Mouse (Mus musculus) kidney, embryonic 15.5 days (tissue): ENCODE data around the gene B4galt5. TPM values are rescaled to one million over a fixed set of nuclear protein-coding genes. Genes with fewer than 3 reads are reported as not detected.

Source experiments
- ATAC-seq: fragments of 200-750 bp; cut with Nextera tagmentation; replicated peaks from 2 replicates; pipeline ENCODE4 v1.8.0; 2017; ENCODE audit warnings: moderate TSS enrichment; ENCODE audit not compliant: low FRiP score
- H3K27ac ChIP-seq: fragments of 300-500 bp; sonication (generic); 2 replicates; pipeline ENCODE4 v1.5.1; 2015; ENCODE audit warnings: mild to moderate bottlenecking, inconsistent platforms
- H3K27me3 ChIP-seq: fragments of 300-500 bp; sonication (generic); 2 replicates; pipeline ENCODE4 v1.6.1; 2015; ENCODE audit warnings: inconsistent platforms
- H3K36me3 ChIP-seq: fragments of 300-500 bp; sonication (generic); 2 replicates; pipeline ENCODE4 v1.6.1; 2015; ENCODE audit warnings: inconsistent platforms
- H3K4me1 ChIP-seq: fragments of 300-500 bp; sonication (generic); 2 replicates; pipeline ENCODE4 v1.6.1; 2015; ENCODE audit warnings: inconsistent platforms
- H3K4me2 ChIP-seq: fragments of 300-500 bp; sonication (generic); 2 replicates; pipeline ENCODE4 v1.6.1; 2015; ENCODE audit warnings: moderate library complexity, mild to moderate bottlenecking, inconsistent platforms
- H3K4me3 ChIP-seq: fragments of 300-500 bp; sonication (generic); replicated peaks from 2 replicates; pipeline ENCODE4 v1.5.1; 2015; ENCODE audit warnings: mild to moderate bottlenecking, inconsistent platforms
- H3K9ac ChIP-seq: fragments of 300-500 bp; sonication (generic); 2 replicates; pipeline ENCODE4 v1.6.1; 2015; ENCODE audit warnings: mild to moderate bottlenecking, inconsistent platforms
- H3K9me3 ChIP-seq: fragments of 300-500 bp; sonication (generic); replicated peaks from 2 replicates; pipeline ENCODE4 v1.6.1; 2016; ENCODE audit warnings: inconsistent platforms
- WGBS: fragments of 180-500 bp; shearing (Covaris S2); methylation state at CpG from one replicate; pipeline ENCODE4 v1.1.7; 2015; ENCODE audit warnings: mixed read lengths; 5-methylcytosine and 5-hydroxymethylcytosine counted together
- polyA plus RNA-seq: library from polyadenylated mRNA; unstranded; fragments of >200 nt; fragmentation: Nextera tagmentation; extraction: Ambion mirVana; gene quantifications from 2 replicates; pipeline ENCODE4 v1.2.1, GENCODE M21; 2015

The B4galt5 gene
- polyA plus RNA-seq, 1 experiment from 2014 or later = 9.6 TPM

DNA sequence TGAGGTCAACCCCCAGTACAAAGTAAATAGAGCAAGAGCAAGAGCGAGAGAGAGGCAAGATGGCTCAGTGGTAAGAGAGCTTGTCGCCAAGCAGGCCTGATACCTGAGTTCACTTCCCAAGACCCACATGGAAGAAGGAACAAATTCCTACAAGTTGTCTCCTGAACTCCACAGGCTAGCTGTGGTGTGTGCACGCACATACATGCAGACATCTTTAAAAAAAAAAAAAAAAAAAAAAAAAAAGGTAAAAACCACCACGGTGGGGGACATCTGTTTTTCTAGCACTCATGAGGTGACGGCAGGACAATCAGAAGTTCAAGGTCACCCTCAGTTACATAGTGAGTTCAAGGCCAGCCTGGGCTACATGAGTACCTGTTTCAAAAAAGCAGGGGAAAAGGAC, 26.7 kb upstream of the B4galt5 start:
- 87% methylated on average over 5 of the region's 5 CpGs for WGBS
- H3K36me3 ChIP-seq = no peaks in the 10 kb centered on the region
- H3K27ac ChIP-seq = no peak overlapping the region
- no peak for ATAC-seq
- H3K4me2 ChIP-seq = no peak overlapping the region
- no peak overlapping the region for H3K9ac ChIP-seq
- H3K4me3 ChIP-seq = no peak overlapping the region
- no peaks in the 10 kb centered on the region for H3K27me3 ChIP-seq
- no peaks in the 10 kb centered on the region for H3K9me3 ChIP-seq
- peaks cover 39% of the 10 kb centered on the region for H3K4me1 ChIP-seq

DNA sequence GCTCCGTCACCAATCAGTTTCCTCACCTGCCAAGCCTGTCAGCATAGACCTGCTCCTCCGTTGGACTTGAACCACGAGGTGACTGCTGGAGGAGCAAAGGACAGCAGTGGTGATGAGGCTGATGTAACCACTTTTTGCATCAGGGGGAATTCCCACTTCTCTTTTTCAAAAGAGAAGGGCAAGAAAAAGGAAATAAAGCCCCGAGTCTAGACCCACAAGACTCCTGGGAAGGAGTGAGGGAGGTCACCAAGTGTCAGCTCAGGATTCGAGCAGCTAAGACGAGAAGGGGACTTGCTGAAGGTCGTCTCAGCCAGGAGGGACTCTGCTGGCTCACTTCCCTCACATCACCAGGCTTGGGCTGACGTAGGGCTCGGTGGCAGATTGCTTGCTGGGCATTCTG, 26.2 kb upstream of the B4galt5 start:
- H3K27ac ChIP-seq = no peak overlapping the region
- no peak for ATAC-seq
- no peak overlapping the region for H3K4me2 ChIP-seq
- H3K27me3 ChIP-seq = no peaks in the 10 kb centered on the region
- H3K4me3 ChIP-seq = no peak overlapping the region
- WGBS = 68% methylated on average over 9 of the region's 9 CpGs
- H3K9me3 ChIP-seq = no peaks in the 10 kb centered on the region
- no peaks in the 10 kb centered on the region for H3K36me3 ChIP-seq
- H3K9ac ChIP-seq = no peak overlapping the region
- peaks cover 34% of the 10 kb centered on the region for H3K4me1 ChIP-seq

DNA sequence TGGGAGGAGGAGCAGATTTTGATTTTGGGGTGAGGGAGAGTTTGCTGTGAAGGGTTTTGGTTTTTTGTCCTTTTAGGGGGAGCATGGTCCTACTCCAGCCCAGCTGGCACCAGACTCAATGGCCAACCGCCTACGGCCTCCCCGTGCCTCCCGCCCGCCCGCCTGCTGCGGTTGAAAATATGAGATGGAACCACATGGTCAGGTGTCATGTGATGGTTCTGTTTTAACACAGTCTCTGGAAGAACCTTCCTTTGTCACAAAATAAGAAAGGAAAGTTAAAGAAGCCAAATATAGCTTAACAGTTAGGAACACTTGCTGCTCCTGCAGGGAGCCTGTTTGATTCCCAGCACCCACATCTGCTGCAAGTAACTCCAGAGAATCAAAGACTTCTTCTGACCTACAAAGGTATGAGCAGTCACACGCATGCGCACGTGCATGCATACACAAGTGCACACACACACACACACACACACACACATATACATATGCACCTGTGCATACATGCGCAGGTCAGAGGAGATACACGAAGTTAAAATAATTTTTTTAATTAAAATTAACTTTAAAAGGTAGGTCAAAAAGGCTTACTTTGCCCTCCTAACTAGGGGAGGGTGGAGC, 25.3 kb upstream of the B4galt5 start:
- Histone ChIP-seq H3K9me3 (no peaks in the 10 kb centered on the region), H3K4me3 (no peak overlapping the region), H3K27ac (no peak overlapping the region), H3K9ac (no peak overlapping the region), H3K4me1 (peaks cover 32% of the 10 kb centered on the region), H3K27me3 (no peaks in the 10 kb centered on the region), H3K4me2 (no peak overlapping the region), H3K36me3 (no peaks in the 10 kb centered on the region)
- no peak for ATAC-seq
- WGBS = 88% methylated on average over 12 of the region's 12 CpGs

DNA sequence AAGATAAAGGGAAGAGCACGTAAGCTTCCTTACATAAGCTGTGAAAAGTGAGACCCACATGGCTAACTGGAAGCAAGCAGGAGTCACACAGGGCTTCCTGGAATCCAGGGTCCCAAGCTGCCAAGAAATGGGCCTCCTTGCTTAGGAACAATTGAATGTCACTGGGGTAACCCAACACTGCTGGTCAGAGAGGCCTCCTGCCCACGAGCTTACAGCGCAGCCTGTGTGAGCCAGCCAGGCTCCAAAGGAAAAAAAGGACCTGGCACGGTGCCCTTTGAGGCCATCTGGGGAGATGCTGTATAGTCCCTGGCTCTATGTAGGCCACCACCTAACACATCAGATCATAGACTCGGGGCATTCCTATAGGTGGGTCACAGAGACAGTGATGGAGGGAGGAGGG, 24.3 kb upstream of the B4galt5 start:
- 65% methylated on average over 5 of the region's 5 CpGs for WGBS
- H3K4me2 ChIP-seq = no peak overlapping the region
- H3K4me3 ChIP-seq = no peak overlapping the region
- H3K4me1 ChIP-seq = peaks cover 22% of the 10 kb centered on the region
- H3K9ac ChIP-seq = no peak overlapping the region
- H3K27me3 ChIP-seq = no peaks in the 10 kb centered on the region
- H3K36me3 ChIP-seq = no peaks in the 10 kb centered on the region
- no peak for ATAC-seq
- H3K27ac ChIP-seq = no peak overlapping the region
- H3K9me3 ChIP-seq = no peaks in the 10 kb centered on the region

DNA sequence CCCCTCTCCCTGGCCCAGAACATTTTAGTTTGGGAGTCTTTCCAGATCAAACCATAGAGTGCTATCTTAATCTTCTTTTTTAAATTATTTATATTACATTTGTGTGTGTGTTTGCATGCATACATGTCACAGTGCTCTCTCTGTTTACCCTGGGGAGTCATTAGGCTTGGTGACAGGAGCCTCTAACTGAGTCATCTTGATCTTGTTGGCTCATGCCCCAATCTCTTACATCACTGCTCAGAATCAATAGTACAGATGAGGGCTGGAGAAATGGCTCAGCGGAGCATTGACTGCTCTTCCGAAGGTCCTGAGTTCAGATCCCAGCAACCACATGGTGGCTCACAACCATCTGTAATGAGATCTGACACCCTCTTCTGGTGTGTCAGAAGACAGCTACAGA, 22.5 kb upstream of the B4galt5 start:
- Histone ChIP-seq H3K27me3 (no peaks in the 10 kb centered on the region), H3K27ac (no peak overlapping the region), H3K4me1 (peaks cover 11% of the 10 kb centered on the region; the same call in 1 of the 2 replicates), H3K4me3 (no peak overlapping the region), H3K9me3 (no peaks in the 10 kb centered on the region), H3K9ac (no peak overlapping the region), H3K4me2 (no peak overlapping the region), H3K36me3 (no peaks in the 10 kb centered on the region)
- WGBS = 91% methylated on average over 2 of the region's 2 CpGs
- no peak for ATAC-seq

DNA sequence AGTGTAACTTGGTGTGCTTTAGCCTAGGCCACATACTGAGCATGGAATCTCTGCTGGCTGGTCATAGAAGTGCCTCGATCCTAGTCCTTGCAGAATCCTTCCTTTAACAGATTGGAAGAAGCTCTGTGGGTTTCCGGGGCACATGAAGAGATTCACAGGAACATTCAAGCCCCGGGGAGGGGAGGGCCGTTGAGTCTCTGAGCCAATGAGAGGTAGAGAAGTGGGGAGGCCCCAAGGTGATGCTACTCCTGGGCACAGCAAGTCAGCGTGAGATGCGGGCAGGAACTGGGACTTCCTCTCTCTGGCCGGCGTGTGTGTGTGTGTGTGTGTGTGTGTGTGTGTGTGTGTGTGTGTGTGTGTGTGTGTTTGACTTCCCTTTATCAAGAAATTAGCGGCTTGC, 19.3 kb upstream of the B4galt5 start:
- no peak overlapping the region for H3K27ac ChIP-seq
- no peak overlapping the region for H3K9ac ChIP-seq
- no peak overlapping the region for H3K4me2 ChIP-seq
- no peak overlapping the region for H3K4me3 ChIP-seq
- WGBS = 78% methylated on average over 7 of the region's 9 CpGs
- H3K4me1 ChIP-seq = peaks cover 6% of the 10 kb centered on the region; the same call in 1 of the 2 replicates
- H3K36me3 ChIP-seq = no peaks in the 10 kb centered on the region
- ATAC-seq = no peak
- no peaks in the 10 kb centered on the region for H3K27me3 ChIP-seq
- 0 out of 2 replicates have a peak, but pooled peaks cover 2% of the 10 kb centered on the region for H3K9me3 ChIP-seq

DNA sequence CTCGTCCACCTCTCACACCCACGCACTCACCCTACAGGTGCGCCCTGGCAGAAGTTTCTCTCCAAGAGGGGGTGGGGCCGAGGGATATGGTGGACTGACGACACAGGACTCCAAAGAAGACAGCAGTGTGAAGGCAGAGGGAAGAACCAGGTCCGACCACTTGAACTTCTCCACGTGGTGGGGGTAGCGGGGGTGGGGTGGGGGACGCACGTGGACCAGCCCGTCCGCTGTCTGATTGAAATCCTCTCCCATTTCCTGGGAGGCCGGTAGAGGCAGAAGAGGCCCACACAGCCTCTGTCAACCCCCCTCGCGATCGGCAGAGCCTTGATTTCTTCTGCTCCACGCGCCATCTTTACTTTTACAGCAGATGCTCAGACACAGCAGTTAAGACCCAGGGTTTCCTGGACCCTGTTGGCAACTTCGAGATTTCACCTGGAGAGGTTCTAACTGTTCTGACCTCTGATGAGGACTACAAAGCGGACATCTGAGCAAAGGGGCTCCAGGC, 18.8 kb upstream of the B4galt5 start:
- Histone ChIP-seq H3K27ac (no peak overlapping the region), H3K4me3 (no peak overlapping the region), H3K9ac (no peak overlapping the region), H3K27me3 (no peaks in the 10 kb centered on the region), H3K4me2 (no peak overlapping the region), H3K36me3 (no peaks in the 10 kb centered on the region), H3K4me1 (0 out of 2 replicates have a peak, but pooled peaks cover 2% of the 10 kb centered on the region), H3K9me3 (0 out of 2 replicates have a peak, but pooled peaks cover 2% of the 10 kb centered on the region)
- no peak for ATAC-seq
- 50% methylated on average over 20 of the region's 20 CpGs for WGBS

DNA sequence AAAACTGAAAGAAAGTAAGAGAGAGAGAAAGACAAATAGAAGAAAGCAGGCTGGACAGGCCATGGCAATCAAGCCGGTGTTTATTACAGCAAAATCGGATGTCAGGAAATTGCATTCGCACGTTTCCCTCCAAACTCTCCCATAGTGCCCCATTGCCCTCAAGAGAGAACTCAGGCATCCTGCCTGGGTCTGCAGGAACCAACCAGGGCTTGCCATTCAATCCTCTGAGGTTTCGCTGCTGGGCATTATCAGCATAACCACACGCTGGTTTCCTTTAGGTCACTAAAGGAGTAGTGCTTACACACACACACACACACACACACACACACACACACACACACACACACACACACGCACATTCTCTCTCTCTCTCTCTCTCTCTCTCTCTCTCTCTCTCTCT, 18.3 kb upstream of the B4galt5 start:
- Histone ChIP-seq H3K4me2 (no peak overlapping the region), H3K27ac (no peak overlapping the region)

DNA sequence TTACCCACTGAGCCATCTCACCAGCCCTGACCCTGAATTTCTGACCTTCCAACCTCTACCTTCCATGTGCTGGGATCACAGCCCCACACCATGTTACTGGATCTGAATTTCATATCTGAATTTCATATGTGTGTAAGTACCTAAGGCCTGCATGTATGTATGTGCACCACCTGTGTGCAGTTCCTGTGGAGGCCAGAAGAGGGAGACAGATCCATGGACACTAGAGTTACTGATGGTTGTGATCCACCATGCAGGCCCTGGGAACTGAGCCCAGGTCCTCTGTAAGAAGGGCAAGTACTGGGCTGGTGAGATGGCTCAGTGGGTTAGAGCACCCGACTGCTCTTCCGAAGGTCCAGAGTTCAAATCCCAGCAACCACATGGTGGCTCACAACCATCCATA, 16.1 kb upstream of the B4galt5 start:
- 91% methylated on average over 2 of the region's 2 CpGs for WGBS
- no peak overlapping the region for H3K4me3 ChIP-seq
- H3K36me3 ChIP-seq = no peaks in the 10 kb centered on the region
- H3K9ac ChIP-seq = no peak overlapping the region
- 0 out of 2 replicates have a peak, but pooled peaks cover 2% of the 10 kb centered on the region for H3K4me1 ChIP-seq
- no peak for ATAC-seq
- no peak overlapping the region for H3K4me2 ChIP-seq
- H3K27ac ChIP-seq = no peak overlapping the region
- 0 out of 2 replicates have a peak, but pooled peaks cover 2% of the 10 kb centered on the region for H3K9me3 ChIP-seq
- no peaks in the 10 kb centered on the region for H3K27me3 ChIP-seq

More for the DNA sequence above, 18.3 kb upstream of the B4galt5 start:
- H3K27me3 ChIP-seq = no peaks in the 10 kb centered on the region
- 43% methylated on average over 7 of the region's 7 CpGs for WGBS
- H3K9me3 ChIP-seq = 0 out of 2 replicates have a peak, but pooled peaks cover 2% of the 10 kb centered on the region
- H3K36me3 ChIP-seq = no peaks in the 10 kb centered on the region
- no peak for ATAC-seq
- H3K9ac ChIP-seq = no peak overlapping the region
- H3K4me1 ChIP-seq = 0 out of 2 replicates have a peak, but pooled peaks cover 2% of the 10 kb centered on the region
- H3K4me3 ChIP-seq = no peak overlapping the region

DNA sequence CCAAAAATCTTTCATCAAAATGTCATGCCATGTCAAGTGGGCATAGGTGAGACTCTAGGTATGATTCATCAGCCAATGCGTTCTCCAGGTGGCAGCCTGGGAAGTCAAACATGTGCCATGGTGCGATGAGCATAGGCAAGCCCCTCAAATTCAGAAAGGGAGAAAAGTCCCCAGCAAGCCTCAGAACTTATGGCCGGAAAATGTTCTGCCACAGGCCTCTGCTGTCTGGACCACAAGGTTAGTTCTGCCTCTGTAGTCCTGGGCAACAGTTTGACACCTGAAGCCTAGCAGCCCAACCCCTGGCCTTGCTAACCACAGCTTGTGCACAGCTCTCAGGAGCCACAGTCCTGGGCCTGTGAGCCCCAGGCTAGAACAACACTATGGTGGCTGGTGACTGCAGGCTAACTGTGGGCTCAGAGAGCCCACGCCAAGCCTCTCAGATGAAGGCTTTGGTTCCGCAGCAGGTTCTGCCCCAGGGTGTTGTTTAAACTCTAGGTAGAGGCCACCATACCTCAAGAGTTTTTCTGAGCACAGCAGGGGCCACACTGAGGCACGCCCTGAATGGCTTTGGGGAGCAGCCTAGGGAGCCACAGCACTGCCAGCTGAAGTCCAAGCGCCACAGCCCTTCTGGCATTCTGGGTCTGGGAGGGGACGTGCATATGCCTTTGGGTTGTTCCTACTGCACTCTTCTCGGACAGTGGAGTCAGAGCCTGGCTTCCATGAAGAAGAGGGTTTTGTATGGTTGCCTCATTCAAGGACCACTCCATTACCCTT, 14.5 kb upstream of the B4galt5 start:
- 85% methylated on average over 9 of the region's 9 CpGs for WGBS
- Histone ChIP-seq H3K9ac (no peak overlapping the region), H3K27ac (no peak overlapping the region), H3K4me3 (no peak overlapping the region), H3K36me3 (no peaks in the 10 kb centered on the region), H3K4me1 (peaks cover 6% of the 10 kb centered on the region; the same call in 1 of the 2 replicates), H3K9me3 (0 out of 2 replicates have a peak, but pooled peaks cover 2% of the 10 kb centered on the region), H3K4me2 (no peak overlapping the region), H3K27me3 (no peaks in the 10 kb centered on the region)
- no peak for ATAC-seq

DNA sequence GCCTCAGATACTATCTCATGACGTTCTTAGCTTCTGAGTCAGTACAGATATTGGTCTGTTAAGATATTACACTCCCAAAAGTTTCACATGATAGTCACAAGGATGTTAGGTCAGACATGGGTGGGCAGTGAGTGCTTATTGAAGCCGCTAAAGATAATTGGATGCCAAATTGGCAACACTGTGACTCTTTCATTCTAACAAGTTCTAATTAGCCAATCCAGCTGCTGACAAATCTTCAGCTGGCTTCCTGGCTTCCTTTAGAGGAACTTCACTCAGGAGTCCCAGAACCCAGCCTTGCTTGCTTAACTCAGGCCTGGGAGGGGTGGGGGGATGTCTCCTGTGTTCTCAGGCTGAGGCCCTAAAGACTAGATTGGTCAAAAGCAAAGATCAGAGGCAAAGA, 9.5 kb upstream of the B4galt5 start:
- 65% methylated on average over 2 of the region's 2 CpGs for WGBS
- no peaks in the 10 kb centered on the region for H3K27me3 ChIP-seq
- H3K27ac ChIP-seq = no peak overlapping the region
- no peak overlapping the region for H3K4me2 ChIP-seq
- no peaks in the 10 kb centered on the region for H3K36me3 ChIP-seq
- no peaks in the 10 kb centered on the region for H3K9me3 ChIP-seq
- no peak overlapping the region for H3K4me3 ChIP-seq
- H3K9ac ChIP-seq = no peak overlapping the region
- no peak for ATAC-seq
- H3K4me1 ChIP-seq = peaks cover 16% of the 10 kb centered on the region

DNA sequence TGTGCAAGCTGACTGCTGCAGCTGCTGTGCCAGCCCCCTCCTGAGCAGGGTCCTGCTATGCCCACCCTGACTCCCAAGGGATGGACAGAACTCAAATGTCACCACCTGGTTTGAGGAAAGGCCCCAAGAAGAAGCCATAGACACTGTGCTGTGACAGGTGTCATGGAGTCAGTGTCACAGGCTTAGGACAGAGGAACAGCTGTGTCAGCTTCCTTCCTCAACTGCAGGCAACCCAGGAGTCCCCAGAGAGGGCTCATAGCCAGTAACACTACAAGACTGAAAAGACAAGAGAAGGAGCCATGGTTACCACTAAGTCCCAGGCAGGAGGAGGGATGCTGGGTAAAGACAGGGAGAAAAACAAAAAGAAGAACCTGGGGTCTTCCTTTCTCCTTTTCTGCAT, 7.9 kb upstream of the B4galt5 start:
- no peaks in the 10 kb centered on the region for H3K9me3 ChIP-seq
- no peak overlapping the region for H3K27ac ChIP-seq
- peaks cover 32% of the 10 kb centered on the region for H3K4me1 ChIP-seq
- H3K4me3 ChIP-seq = no peak overlapping the region
- no peak for ATAC-seq
- H3K27me3 ChIP-seq = no peaks in the 10 kb centered on the region
- H3K36me3 ChIP-seq = no peaks in the 10 kb centered on the region
- no peak overlapping the region for H3K4me2 ChIP-seq
- no peak overlapping the region for H3K9ac ChIP-seq
